Mouse (Mus musculus) bone marrow, adult 2 months (tissue): Measurements from ENCODE around the gene Slc12a5.

Source experiments
- CTCF ChIP-seq: fragments of 200-500 bp; IDR thresholded peaks from 2 replicates; pipeline ENCODE4 v1.5.1; 2011; ENCODE audit warnings: low read length, control low read depth; ENCODE audit not compliant: control insufficient read depth, insufficient read depth
- POLR2A ChIP-seq: fragments of 200-500 bp; IDR thresholded peaks from 2 replicates; pipeline ENCODE4 v1.6.1; 2011; ENCODE audit warnings: low read depth, mild to moderate bottlenecking, control low read depth, low read length, borderline replicate concordance; ENCODE audit not compliant: control insufficient read depth

DNA sequence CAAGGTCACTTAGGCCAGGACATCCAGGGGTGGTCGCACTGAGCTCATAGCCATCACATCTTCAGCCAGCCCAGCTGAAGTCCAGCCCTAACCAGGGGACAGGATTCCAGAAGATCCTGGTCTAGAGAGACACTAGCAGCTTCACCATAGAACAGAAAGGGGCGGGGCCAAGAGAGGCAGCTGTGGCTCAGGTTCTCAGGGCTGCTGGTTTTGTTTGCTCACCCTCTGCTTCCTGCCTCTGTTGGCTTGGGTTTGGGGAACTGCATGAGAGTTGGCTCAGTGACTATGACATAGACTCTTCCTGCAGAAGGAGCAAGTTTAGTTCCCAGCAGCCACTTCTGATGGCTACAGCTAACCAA, 47.2 kb upstream of the Slc12a5 start:
- TF ChIP-seq CTCF (no peak), POLR2A (no peak)
